Mouse (Mus musculus) E14TG2a.4 (cell line): Measurements from ENCODE around the gene Cdc6.
A peak's percentile ranks its signal among the peaks of the same experiment; 100 is the strongest.

Experiments
- H3K27me3 ChIP-seq: 2 replicates; pipeline ENCODE4 v1.6.1; 2014; ENCODE audit warnings: low read length, control low read depth; ENCODE audit not compliant: insufficient read depth
- H3K36me3 ChIP-seq: 2 replicates; pipeline ENCODE4 v1.6.1; 2014; ENCODE audit warnings: low read length, control low read depth; ENCODE audit not compliant: insufficient read depth
- H3K4me1 ChIP-seq: replicated peaks from 2 replicates; pipeline ENCODE4 v1.6.1; 2014; ENCODE audit warnings: low read depth, low read length, control low read depth
- H3K4me3 ChIP-seq: replicated peaks from 2 replicates; pipeline ENCODE4 v1.5.1; 2014; ENCODE audit warnings: mild to moderate bottlenecking, low read length
- H3K9me3 ChIP-seq: 2 replicates; pipeline ENCODE4 v1.6.1; 2014; ENCODE audit warnings: low read length, control low read depth
- CTCF ChIP-seq: conservative IDR thresholded peaks from 2 replicates; pipeline ENCODE4 v1.5.1; 2014; ENCODE audit warnings: low read length
- NANOG ChIP-seq: IDR thresholded peaks from 2 replicates; pipeline ENCODE4 v1.6.1; 2014; ENCODE audit warnings: borderline replicate concordance, low read length, mixed read lengths
- POU5F1 ChIP-seq: IDR thresholded peaks from 2 replicates; pipeline ENCODE4 v1.6.1; 2014; ENCODE audit warnings: low read length, borderline replicate concordance

Cdc6 gene

DNA sequence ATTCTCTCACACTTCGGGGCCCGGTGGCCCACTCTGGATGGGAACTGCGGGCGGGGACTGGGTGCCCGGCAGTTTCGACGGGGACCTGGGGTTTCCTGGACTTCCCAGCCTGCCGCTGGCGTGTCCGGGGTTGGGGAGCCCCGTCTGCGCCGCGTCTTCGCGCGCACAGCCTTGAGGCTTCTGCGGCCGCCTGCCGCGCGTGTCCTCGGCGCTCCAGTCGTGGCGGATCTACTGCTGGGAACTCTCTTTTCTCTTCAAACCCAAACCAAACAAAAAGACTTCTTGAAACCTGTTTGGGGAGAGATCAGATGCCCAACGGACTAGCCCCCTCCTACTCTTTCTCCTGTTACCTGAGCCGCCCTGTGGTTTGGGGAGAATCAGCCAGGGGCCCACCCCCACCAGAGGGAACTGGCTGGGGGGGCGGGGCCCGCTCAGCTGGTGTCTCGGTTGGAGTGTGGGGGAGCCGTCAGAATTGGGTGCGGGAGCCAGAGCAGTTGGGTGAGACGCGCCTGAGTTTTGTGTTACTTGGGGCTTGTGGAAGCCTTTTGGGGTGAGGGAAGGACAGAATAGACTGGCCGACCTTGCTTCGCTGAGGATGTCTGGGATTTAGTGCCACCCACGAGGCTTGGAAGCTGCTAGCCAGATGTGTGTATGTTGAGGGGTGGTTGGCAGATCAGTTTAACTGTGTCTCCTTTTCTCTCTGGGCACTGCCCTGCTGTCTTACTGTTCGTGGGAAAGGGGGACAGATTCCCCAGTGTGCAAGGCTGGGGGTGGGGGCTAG is 30.5 kb downstream of the Cdc6 start:
- peaks cover 31% of the 10 kb centered on the region for H3K27me3 ChIP-seq
- TF ChIP-seq NANOG = no peak
- no peak for TF ChIP-seq CTCF
- no peak for TF ChIP-seq POU5F1

DNA sequence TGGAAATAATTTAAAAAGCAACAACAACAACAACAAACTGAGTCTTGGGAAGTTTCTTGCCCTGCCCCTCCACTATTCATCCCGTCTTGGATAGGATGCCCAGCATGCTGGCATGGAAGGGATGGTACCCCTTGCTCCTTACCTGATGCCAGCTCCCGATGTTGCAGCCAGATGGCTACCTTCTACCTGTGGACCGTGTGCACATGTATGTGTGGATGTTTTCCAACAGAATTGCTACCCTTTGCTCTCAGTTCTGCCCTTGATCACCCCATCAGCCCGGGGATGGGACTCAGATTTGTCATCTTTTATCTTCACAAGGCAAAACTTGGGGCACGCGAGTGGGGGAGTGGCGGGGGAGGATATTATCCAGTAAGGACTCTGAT is 31.1 kb downstream of the Cdc6 start:
- no peak for TF ChIP-seq NANOG
- no peak for TF ChIP-seq CTCF
- TF ChIP-seq POU5F1 = no peak
- H3K9me3 ChIP-seq = no peaks in the 10 kb centered on the region
- H3K4me3 ChIP-seq = peak overlapping the region; percentile 98
- H3K36me3 ChIP-seq = 0 out of 2 replicates have a peak, but pooled peaks cover 8% of the 10 kb centered on the region
- peaks cover 93% of the 10 kb centered on the region for H3K4me1 ChIP-seq
- peaks cover 27% of the 10 kb centered on the region for H3K27me3 ChIP-seq

More for the DNA sequence above, 30.5 kb downstream of the Cdc6 start:
- Histone ChIP-seq H3K36me3 (0 out of 2 replicates have a peak, but pooled peaks cover 8% of the 10 kb centered on the region), H3K9me3 (no peaks in the 10 kb centered on the region), H3K4me3 (peak overlapping the region; percentile 98), H3K4me1 (peaks cover 93% of the 10 kb centered on the region)

DNA sequence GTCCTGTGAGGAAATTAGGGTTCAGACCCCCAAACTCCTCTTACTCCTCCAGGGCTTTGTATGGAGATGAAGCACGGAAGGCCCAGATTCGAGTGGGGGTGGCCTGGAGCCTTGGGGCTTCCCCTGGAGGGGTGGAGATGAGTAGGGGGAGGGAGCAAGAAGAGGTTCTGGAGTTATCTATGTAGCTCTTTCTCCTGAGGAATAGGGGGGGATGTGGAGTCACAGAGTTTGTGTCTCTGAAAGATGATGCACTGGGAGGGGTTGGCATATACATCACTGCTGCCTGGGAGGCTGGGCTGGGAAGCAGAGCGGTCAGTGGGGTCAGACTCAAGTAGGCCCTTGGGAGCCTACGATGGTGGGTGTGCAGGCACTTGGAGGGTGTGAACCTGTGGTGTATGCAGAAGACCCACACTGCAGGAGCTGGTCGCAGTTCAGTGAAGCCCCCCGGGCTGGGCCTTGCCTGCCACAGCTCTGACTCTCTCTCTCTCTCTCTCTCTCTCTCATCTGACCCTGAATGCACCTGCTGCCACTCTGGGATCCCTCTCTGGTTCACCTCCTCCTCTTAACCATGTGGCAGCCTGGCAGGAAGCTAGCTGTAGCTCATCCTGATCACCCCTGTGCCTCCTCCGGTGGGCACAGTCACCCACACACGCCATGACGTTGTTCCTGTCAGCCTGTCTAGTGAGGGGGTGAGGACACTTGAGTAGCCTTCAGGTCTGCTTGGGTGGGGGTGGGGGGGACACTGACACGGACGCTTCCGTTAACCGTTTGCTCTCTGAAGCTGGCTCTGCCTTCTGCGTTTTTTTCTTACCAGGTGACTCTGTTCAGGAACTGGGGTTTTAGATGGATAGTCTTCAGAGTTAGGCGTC is 31.7 kb downstream of the Cdc6 start:
- H3K4me3 ChIP-seq = peak overlapping the region; percentile 98
- H3K27me3 ChIP-seq = peaks cover 22% of the 10 kb centered on the region
- H3K36me3 ChIP-seq = peaks cover 10% of the 10 kb centered on the region; the same call in 1 of the 2 replicates
- H3K4me1 ChIP-seq = peaks cover 93% of the 10 kb centered on the region
- TF ChIP-seq NANOG (no peak), POU5F1 (no peak), CTCF (no peak)
- 0 out of 2 replicates have a peak, but pooled peaks cover 2% of the 10 kb centered on the region for H3K9me3 ChIP-seq

DNA sequence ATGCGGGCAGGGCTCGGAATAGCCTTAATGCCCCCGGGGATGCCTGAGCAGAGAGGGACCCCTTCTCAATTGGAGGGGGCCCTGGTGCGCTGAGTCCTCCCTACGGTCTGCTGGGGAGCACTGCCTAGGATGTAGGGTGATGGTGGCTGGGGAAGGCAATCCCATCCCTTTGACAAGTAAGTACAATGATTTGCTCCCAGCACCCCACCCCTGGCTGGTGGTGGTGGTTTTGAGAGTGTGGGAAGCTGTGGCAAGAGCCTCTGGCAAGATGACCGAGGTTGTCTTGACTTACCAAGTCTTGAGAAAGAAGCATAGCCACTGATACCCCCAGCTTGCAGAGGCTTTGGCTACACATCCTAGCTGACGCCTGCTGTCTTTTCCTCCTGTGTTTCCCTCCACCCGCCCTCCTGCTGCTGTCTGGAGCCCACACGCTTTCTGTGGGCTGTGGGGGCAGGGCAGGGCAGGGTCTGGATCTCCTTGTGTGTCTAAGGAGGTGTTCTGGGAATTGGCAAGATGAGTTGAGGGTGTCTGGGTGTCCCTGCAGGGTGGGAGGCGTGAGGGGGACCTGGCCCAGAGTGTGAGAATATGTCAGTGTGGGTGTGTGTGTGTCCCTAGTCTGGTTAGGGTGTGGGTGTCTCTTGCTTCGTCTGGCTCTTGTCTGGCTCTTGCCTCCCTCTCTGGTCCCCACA is 32.5 kb downstream of the Cdc6 start:
- peaks cover 17% of the 10 kb centered on the region; the same call in 1 of the 2 replicates for H3K36me3 ChIP-seq
- TF ChIP-seq NANOG = no peak
- no peak for TF ChIP-seq POU5F1
- no peak for TF ChIP-seq CTCF
- H3K9me3 ChIP-seq = peaks cover 8% of the 10 kb centered on the region; the same call in 1 of the 2 replicates
- peak overlapping the region; percentile 98 for H3K4me3 ChIP-seq
- H3K27me3 ChIP-seq = peaks cover 15% of the 10 kb centered on the region
- peaks cover 92% of the 10 kb centered on the region for H3K4me1 ChIP-seq

DNA sequence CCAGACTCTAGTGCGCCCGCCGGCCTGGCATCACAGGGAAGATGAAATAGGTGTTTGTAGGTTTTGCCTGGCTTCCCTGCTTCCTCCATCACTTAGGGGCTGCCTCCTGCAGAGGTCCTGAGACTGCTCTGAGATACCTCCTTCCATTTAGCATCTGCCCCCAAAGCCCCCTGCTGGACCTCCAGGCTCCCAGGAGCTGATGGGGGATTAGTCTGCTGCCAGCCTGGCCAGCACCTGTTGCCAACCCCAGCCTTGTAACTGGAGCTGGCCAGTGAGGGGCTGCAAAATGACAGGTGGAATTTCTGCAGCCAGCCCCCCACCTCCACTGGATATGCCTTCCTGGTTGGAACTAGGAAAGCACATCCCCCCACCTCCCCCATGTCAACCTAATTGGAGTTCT is 33.2 kb downstream of the Cdc6 start:
- TF ChIP-seq POU5F1 (no peak), CTCF (no peak), NANOG (no peak)
- peaks cover 19% of the 10 kb centered on the region for H3K36me3 ChIP-seq
- peaks cover 10% of the 10 kb centered on the region for H3K27me3 ChIP-seq
- H3K4me3 ChIP-seq = peak overlapping the region; percentile 98
- peaks cover 90% of the 10 kb centered on the region for H3K4me1 ChIP-seq
- peaks cover 8% of the 10 kb centered on the region; the same call in 1 of the 2 replicates for H3K9me3 ChIP-seq

DNA sequence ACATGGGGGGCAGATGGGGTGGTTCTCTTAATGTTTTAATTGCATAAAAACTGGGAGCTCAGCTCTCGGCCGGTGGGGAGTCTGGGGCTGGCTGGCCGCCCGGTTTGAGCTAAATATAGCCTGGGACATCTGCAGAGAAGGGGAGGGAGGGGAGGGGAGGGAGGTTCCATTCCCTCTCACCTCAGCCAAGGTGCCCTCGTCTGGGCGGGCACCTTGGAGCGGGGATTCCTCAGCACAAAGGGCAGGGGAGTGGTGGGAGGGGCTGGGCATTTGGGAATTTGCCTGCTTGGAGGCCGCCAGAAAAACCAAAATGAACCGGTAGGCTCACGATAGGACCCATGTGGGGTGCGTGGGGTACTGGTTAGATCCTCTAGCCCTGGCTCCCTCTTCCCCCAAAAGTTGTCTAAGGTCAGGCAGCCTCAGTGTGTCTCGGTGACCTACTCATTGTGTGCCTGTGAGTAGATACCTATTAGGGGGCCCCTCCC is 33.8 kb downstream of the Cdc6 start:
- H3K4me3 ChIP-seq = peak overlapping the region; percentile 98
- peaks cover 89% of the 10 kb centered on the region for H3K4me1 ChIP-seq
- no peak for TF ChIP-seq POU5F1
- no peak for TF ChIP-seq CTCF
- no peak for TF ChIP-seq NANOG
- peaks cover 8% of the 10 kb centered on the region; the same call in 1 of the 2 replicates for H3K9me3 ChIP-seq
- peaks cover 4% of the 10 kb centered on the region for H3K27me3 ChIP-seq
- peaks cover 24% of the 10 kb centered on the region for H3K36me3 ChIP-seq

DNA sequence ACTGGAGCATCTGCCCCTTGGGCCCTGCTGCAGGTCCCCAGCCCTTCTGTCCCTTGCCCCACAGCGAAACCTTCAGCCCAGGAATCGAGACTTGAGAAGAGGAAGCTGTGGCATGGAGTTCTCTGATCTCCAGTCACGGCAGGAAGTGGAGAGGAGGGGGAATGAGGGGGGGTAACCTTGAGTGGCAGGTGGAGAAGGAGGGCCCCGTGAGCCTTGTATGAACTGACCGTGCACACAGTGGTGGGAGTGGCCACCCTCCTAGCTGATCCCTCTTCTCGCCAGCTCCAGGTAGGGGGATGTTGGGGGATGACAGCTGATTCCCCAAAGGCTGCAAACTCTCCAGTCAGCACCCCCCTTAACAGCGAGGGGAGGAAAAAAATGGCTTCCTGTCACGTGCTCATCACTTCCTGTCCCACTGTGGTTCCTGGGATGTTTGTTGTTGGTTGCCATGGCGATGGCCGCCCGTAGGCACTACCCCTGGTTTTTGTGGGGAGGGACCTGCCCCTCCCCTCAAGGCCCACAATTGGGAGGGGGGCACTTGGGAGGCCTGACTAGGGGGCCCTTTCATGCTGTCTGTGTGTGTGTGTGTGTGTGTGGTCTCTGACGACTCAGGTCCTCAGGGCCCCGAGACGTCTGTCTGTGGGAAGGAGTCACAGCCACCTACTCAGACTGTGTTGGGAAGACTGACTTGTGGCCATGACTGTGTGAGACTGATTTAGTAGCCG is 34.4 kb downstream of the Cdc6 start:
- H3K27me3 ChIP-seq = no peaks in the 10 kb centered on the region; the same call in 1 of the 2 replicates
- H3K9me3 ChIP-seq = peaks cover 8% of the 10 kb centered on the region; the same call in 1 of the 2 replicates
- H3K4me3 ChIP-seq = peak overlapping the region; percentile 98
- TF ChIP-seq CTCF (no peak), NANOG (no peak), POU5F1 (no peak)
- peaks cover 84% of the 10 kb centered on the region for H3K4me1 ChIP-seq
- peaks cover 25% of the 10 kb centered on the region for H3K36me3 ChIP-seq

DNA sequence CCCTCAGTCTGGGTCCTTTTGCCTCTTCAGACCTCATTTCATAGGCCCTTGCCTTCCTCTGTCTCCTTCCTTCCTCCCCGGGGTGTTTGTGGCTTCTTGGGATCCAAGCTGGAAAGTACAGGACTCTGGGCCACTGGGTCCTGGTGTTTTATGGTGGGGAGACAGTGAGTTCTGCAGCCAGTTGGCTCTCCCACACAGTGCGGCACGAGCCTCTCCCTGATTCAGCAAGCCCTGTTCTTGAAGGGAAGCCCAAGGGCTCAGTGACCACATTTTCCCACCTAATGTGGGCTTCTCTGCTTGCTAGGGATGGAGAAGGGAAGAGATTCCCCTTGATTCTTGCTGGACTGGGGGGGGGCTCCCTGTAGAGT is 34.9 kb downstream of the Cdc6 start:
- Histone ChIP-seq H3K4me3 (peak overlapping the region; percentile 98), H3K9me3 (peaks cover 8% of the 10 kb centered on the region; the same call in 1 of the 2 replicates), H3K27me3 (no peaks in the 10 kb centered on the region; the same call in 1 of the 2 replicates), H3K36me3 (peaks cover 31% of the 10 kb centered on the region), H3K4me1 (peaks cover 86% of the 10 kb centered on the region)
- no peak for TF ChIP-seq CTCF
- no peak for TF ChIP-seq POU5F1
